Mouse (Mus musculus) intestine, postnatal 0 days (tissue): ENCODE results near the gene Dmrt1. TPM values are rescaled to one million over a fixed set of nuclear protein-coding genes. Genes with fewer than 3 reads are reported as not detected.

Experiments
- ATAC-seq: fragments of 200-750 bp; cut with Nextera tagmentation; 2 replicates; pipeline ENCODE4 v1.8.0; 2017; ENCODE audit warnings: mild to moderate bottlenecking, moderate TSS enrichment, moderate library complexity
- H3K27ac ChIP-seq: fragments of 300-500 bp; sonication (generic); 2 replicates; pipeline ENCODE4 v1.5.1; 2014; ENCODE audit warnings: mild to moderate bottlenecking, low read depth, low read length, moderate library complexity
- H3K27me3 ChIP-seq: fragments of 300-500 bp; sonication (generic); replicated peaks from 2 replicates; pipeline ENCODE4 v1.6.1; 2014; ENCODE audit warnings: low read length, mixed read lengths; ENCODE audit not compliant: control insufficient read depth, insufficient read depth
- H3K36me3 ChIP-seq: fragments of 300-500 bp; sonication (generic); 2 replicates; pipeline ENCODE4 v1.6.1; 2014; ENCODE audit warnings: mild to moderate bottlenecking, moderate library complexity; ENCODE audit not compliant: control insufficient read depth, insufficient read depth
- H3K4me1 ChIP-seq: fragments of 300-500 bp; sonication (generic); replicated peaks from 2 replicates; pipeline ENCODE4 v1.6.1; 2014; ENCODE audit warnings: antibody characterized with exemption, low read length, mixed read lengths; ENCODE audit not compliant: control insufficient read depth, insufficient read depth
- H3K4me2 ChIP-seq: fragments of 300-500 bp; sonication (generic); replicated peaks from 2 replicates; pipeline ENCODE4 v1.6.1; 2014; ENCODE audit warnings: low read depth, mild to moderate bottlenecking, moderate library complexity
- H3K4me3 ChIP-seq: fragments of 300-500 bp; sonication (generic); 2 replicates; pipeline ENCODE4 v1.5.1; 2014; ENCODE audit warnings: low read depth, low read length
- H3K9ac ChIP-seq: fragments of 300-500 bp; sonication (generic); 2 replicates; pipeline ENCODE4 v1.6.1; 2014; ENCODE audit warnings: mild to moderate bottlenecking, low read depth, low read length
- H3K9me3 ChIP-seq: fragments of 300-500 bp; sonication (generic); 2 replicates; pipeline ENCODE4 v1.6.1; 2016; ENCODE audit warnings: mixed run types; ENCODE audit not compliant: control insufficient read depth
- CTCF ChIP-seq: sonication (generic); IDR thresholded peaks from 2 replicates; pipeline ENCODE4 v1.5.1; 2016; ENCODE audit warnings: low read depth, mild to moderate bottlenecking, control low read depth, antibody characterized with exemption, moderate library complexity
- WGBS: fragments of 180-500 bp; shearing (Covaris S2); extraction: QIAGEN DNeasy Blood & Tissue Kit; methylation state at CpG from one replicate; pipeline ENCODE4 v1.1.7; 2014; 5-methylcytosine and 5-hydroxymethylcytosine counted together
- polyA plus RNA-seq: library from polyadenylated mRNA; unstranded; fragments of >200 nt; fragmentation: Nextera tagmentation; extraction: Ambion mirVana; gene quantifications from 2 replicates; pipeline ENCODE4 v1.2.1, GENCODE M21; 2015

The Dmrt1 gene
- polyA plus RNA-seq, 1 experiment from 2014 or later: not detected

- H3K4me2 ChIP-seq: no peak overlapping the region
Observed at GRCm38 (mm10) chr19:25648701-25649100, 143.3 kb downstream of the Dmrt1 start.

GRCm38 (mm10) chr19:25650474-25650873 lies 145.1 kb downstream of the Dmrt1 start:
- no peak for ATAC-seq
- WGBS: 56% methylated on average over 10 of the region's 10 CpGs

More at GRCm38 (mm10) chr19:25648701-25649100, 143.3 kb downstream of the Dmrt1 start:
- no peak for TF ChIP-seq CTCF
- no peaks in the 10 kb centered on the region for H3K27me3 ChIP-seq
- no peak overlapping the region for H3K27ac ChIP-seq
- H3K9ac ChIP-seq: no peak overlapping the region
- H3K4me3 ChIP-seq: no peak overlapping the region
- no peaks in the 10 kb centered on the region for H3K9me3 ChIP-seq
- no peaks in the 10 kb centered on the region for H3K4me1 ChIP-seq
- ATAC-seq: no peak
- 57% methylated on average over 4 of the region's 4 CpGs for WGBS
- H3K36me3 ChIP-seq: no peaks in the 10 kb centered on the region

GRCm38 (mm10) chr19:25652560-25652959 lies 147.1 kb downstream of the Dmrt1 start:
- Histone ChIP-seq H3K27ac (no peak overlapping the region), H3K4me2 (no peak overlapping the region), H3K36me3 (no peaks in the 10 kb centered on the region), H3K9ac (no peak overlapping the region), H3K27me3 (no peaks in the 10 kb centered on the region), H3K4me3 (no peak overlapping the region), H3K9me3 (no peaks in the 10 kb centered on the region), H3K4me1 (no peaks in the 10 kb centered on the region)
- no peak for TF ChIP-seq CTCF
- WGBS: 73% methylated on average over 5 of the region's 5 CpGs
- no peak for ATAC-seq

More at GRCm38 (mm10) chr19:25650474-25650873, 145.1 kb downstream of the Dmrt1 start:
- Histone ChIP-seq H3K36me3 (no peaks in the 10 kb centered on the region), H3K4me1 (no peaks in the 10 kb centered on the region), H3K9ac (no peak overlapping the region), H3K27me3 (no peaks in the 10 kb centered on the region), H3K4me2 (no peak overlapping the region), H3K27ac (no peak overlapping the region), H3K9me3 (no peaks in the 10 kb centered on the region), H3K4me3 (no peak overlapping the region)
- TF ChIP-seq CTCF: no peak

Other genes with a start within 250 kb of the Dmrt1 start
- 0.08 TPM in 1 of 2 replicates, not detected in the other for gene Dmrt3, start 104.7 kb downstream of the Dmrt1 start, polyA plus RNA-seq
- 0.07 and 0.16 TPM in 2 replicates for gene Dmrt2, start 166.8 kb downstream of the Dmrt1 start, polyA plus RNA-seq